In genomic region chr4:154928395-154929087, GRCm38 (mm10) we compare ENCODE assay signal across 9 mouse cellular contexts. TPM values are rescaled to one million over a fixed set of nuclear protein-coding genes. Genes with fewer than 3 reads are reported as not detected.
DNase-seq lines count a peak whose midpoint lies in the region; ATAC-seq and TF ChIP-seq lines count a peak whose summit lies in the region.
"Had no signal": no experiment of that assay in that cellular context is flagged by ENCODE, and none has a peak within 500 bp of the region (broad histone marks: within the 10 kb centered on the region; RNA-seq: fewer than 3 reads in every experiment).

Gene Tnfrsf14 (minus strand): TSS chr4:154928563.

- 0 out of 2 replicates have a peak within 1 kb of the TSS, but pooled peaks have one; percentile 14 for H3K4me3 ChIP-seq in kidney, embryonic 16.5 days (ENCODE audit: low read length)
- H3K4me3 ChIP-seq in heart, postnatal 0 days (ENCODE audit: low read depth, low read length): peak within 1 kb of the TSS; percentile 28

- no peak for TF ChIP-seq EP300 in heart, postnatal 0 days (IDR thresholded peaks at IDR 0.05; ENCODE audit: low read depth)

- peak within 1 kb of the TSS; percentile 34 for H3K4me2 ChIP-seq in kidney, embryonic 16.5 days (replicated peaks; ENCODE audit: low read depth, low read length)
- H3K4me2 ChIP-seq in heart, postnatal 0 days (ENCODE audit: low read depth, low read length): peak within 1 kb of the TSS; percentile 52

- 0 out of 2 replicates have a peak, but pooled peaks have one; percentile 35 for ATAC-seq in kidney, embryonic 16.5 days (ENCODE audit: low FRiP score, low TSS enrichment)
- ATAC-seq in heart, postnatal 0 days (ENCODE audit: insufficient read depth, low read depth): no peak
- ATAC-seq in monocyte, adult 5-6 weeks (replicated peaks; ENCODE audit: insufficient number of reproducible peaks, low FRiP score, low TSS enrichment, poor library complexity, severe bottlenecking): no peak

- DNase-seq in kidney, postnatal 4 days: no peak
- peak; percentile 75 for DNase-seq in c-Kit-negative CD71-positive TER-119-positive erythroid progenitor cells, embryonic 14.5 days (ENCODE audit: low read depth, low spot score)
- DNase-seq in heart, postnatal 0 days (ENCODE audit: low spot score): no peak
- no peak for DNase-seq in adipocyte (ENCODE audit: low spot score)
- DNase-seq in left cerebral cortex, postnatal 36 days (ENCODE audit: low spot score in 2 of 2): no peak
- no peak for DNase-seq in frontal cortex, postnatal 14 days (ENCODE audit: low spot score in 2 of 2)

- H3K27me3 ChIP-seq in kidney, embryonic 16.5 days (ENCODE audit: insufficient read depth, low read length): no peaks in the 10 kb centered on the region
- no peaks in the 10 kb centered on the region for H3K27me3 ChIP-seq in heart, postnatal 0 days (ENCODE audit: control insufficient read depth, insufficient read depth, low read length)

- no peaks in the 10 kb centered on the region for H3K36me3 ChIP-seq in kidney, embryonic 16.5 days (ENCODE audit: insufficient read depth, low read length)
- no peaks in the 10 kb centered on the region for H3K36me3 ChIP-seq in heart, postnatal 0 days (replicated peaks; ENCODE audit: control insufficient read depth, insufficient read depth, low read length)

- no peaks in the 10 kb centered on the region for H3K9me3 ChIP-seq in kidney, embryonic 16.5 days (ENCODE audit: low read length)
- no peaks in the 10 kb centered on the region for H3K9me3 ChIP-seq in heart, postnatal 0 days (replicated peaks; ENCODE audit: control insufficient read depth, low read length)

- peaks cover 4% of the 10 kb centered on the region; the same call in 1 of the 2 replicates for H3K4me1 ChIP-seq in kidney, embryonic 16.5 days (ENCODE audit: insufficient read depth, low read length)
- peaks cover 7% of the 10 kb centered on the region for H3K4me1 ChIP-seq in heart, postnatal 0 days (ENCODE audit: control insufficient read depth, insufficient read depth)

- no peak for TF ChIP-seq CTCF in heart, postnatal 0 days (IDR thresholded peaks at IDR 0.05; ENCODE audit: low read depth)

- peak within 1 kb of the TSS; percentile 48; the same call in 1 of the 2 replicates for H3K27ac ChIP-seq in kidney, embryonic 16.5 days (ENCODE audit: low read length)
- H3K27ac ChIP-seq in heart, postnatal 0 days (ENCODE audit: low read depth): peak within 1 kb of the TSS; percentile 56

- peak within 1 kb of the TSS; percentile 28; the same call in 1 of the 2 replicates for H3K9ac ChIP-seq in kidney, embryonic 16.5 days (replicated peaks; ENCODE audit: low read length)
- peak within 1 kb of the TSS; percentile 33 for H3K9ac ChIP-seq in heart, postnatal 0 days (replicated peaks; ENCODE audit: low read depth, low read length)

- intact Hi-C loops in left cerebral cortex, postnatal 36 days (cut with DNase I): no loop called here

- 41% methylated on average over 12 of the region's 12 CpGs for WGBS in kidney, embryonic 16.5 days
- 33% methylated on average over 12 of the region's 12 CpGs for WGBS in heart, postnatal 0 days

RNA-seq across cellular contexts. Expression of gene Tnfrsf14, which starts in this region (rescaled TPM):
- polyA plus RNA-seq in kidney, embryonic 16.5 days (2015; fragmentation: Nextera tagmentation; extraction: Ambion mirVana): 0.74 and 0.95 TPM in 2 replicates
- total RNA-seq in heart, postnatal 0 days (2014; rRNA removed; ENCODE audit: low replicate concordance): 2.7 and 40.9 TPM in 2 replicates
- polyA plus RNA-seq in heart, postnatal 0 days (2015; fragmentation: Nextera tagmentation; extraction: Ambion mirVana): 0.30 and 0.40 TPM in 2 replicates
- 20.8 to 45.5 TPM (median 29.3 TPM) in 3 replicates for total RNA-seq in monocyte, adult 5-6 weeks (2017)
- 1 to 10 TPM; 1.5 to 2.1 TPM for total RNA-seq in left cerebral cortex, postnatal 36 days (2021)
- polyA plus RNA-seq: neural tube, embryonic 14.5 days had no signal

Comparison
In these comparisons a context has a peak if more than half of its experiments do, and no peak if none do; other contexts are left out.
1. Peak in ATAC-seq, H3K4me3 ChIP-seq, H3K27ac ChIP-seq, H3K9ac ChIP-seq and H3K4me2 ChIP-seq in kidney, embryonic 16.5 days; RNA of the gene not detected or under 1 TPM.